Mouse (Mus musculus): ENCODE data around the gene Scg3. TPM values are rescaled to one million over a fixed set of nuclear protein-coding genes. Genes with fewer than 3 reads are reported as not detected.

Scg3 gene
- total RNA-seq, 2 experiments from 2014 or later = not detected

Other genes with a start within 250 kb of the Scg3 start
- 4.6 and 7.9 TPM in 2 replicates for gene Leo1, start 242.5 kb downstream of the Scg3 start, total RNA-seq (2015; ENCODE audit: low replicate concordance)
- gene Leo1, start 242.5 kb downstream of the Scg3 start, total RNA-seq (2017; ENCODE audit: low replicate concordance) = 9.8 and 17.5 TPM in 2 replicates
- 10.9 and 16.2 TPM in 2 replicates for gene Tmod3, start 124.4 kb downstream of the Scg3 start, total RNA-seq (2015; ENCODE audit: low replicate concordance)
- 16.9 and 42.4 TPM in 2 replicates for gene Tmod3, start 124.4 kb downstream of the Scg3 start, total RNA-seq (2017; ENCODE audit: low replicate concordance)
- not detected in 2 replicates for gene Tmod2, start 72.7 kb downstream of the Scg3 start, total RNA-seq (2015; ENCODE audit: low replicate concordance)
- gene Tmod2, start 72.7 kb downstream of the Scg3 start, total RNA-seq (2017; ENCODE audit: low replicate concordance) = not detected in 2 replicates
- not detected in 2 replicates for gene Lysmd2, start 58.3 kb downstream of the Scg3 start, total RNA-seq (2015; ENCODE audit: low replicate concordance)
- not detected in 2 replicates for gene Lysmd2, start 58.3 kb downstream of the Scg3 start, total RNA-seq (2017; ENCODE audit: low replicate concordance)
- not detected in 2 replicates for gene Bmp5, start 91.3 kb upstream of the Scg3 start, total RNA-seq (2015; ENCODE audit: low replicate concordance)
- gene Bmp5, start 91.3 kb upstream of the Scg3 start, total RNA-seq (2017; ENCODE audit: low replicate concordance) = 0.30 TPM in 1 of 2 replicates, not detected in the other

Data from erythroid progenitor cell, adult 5-6 weeks (primary cell).